Mouse (Mus musculus): ENCODE results near the gene Cacna1s.

Gene Cacna1s

DNA sequence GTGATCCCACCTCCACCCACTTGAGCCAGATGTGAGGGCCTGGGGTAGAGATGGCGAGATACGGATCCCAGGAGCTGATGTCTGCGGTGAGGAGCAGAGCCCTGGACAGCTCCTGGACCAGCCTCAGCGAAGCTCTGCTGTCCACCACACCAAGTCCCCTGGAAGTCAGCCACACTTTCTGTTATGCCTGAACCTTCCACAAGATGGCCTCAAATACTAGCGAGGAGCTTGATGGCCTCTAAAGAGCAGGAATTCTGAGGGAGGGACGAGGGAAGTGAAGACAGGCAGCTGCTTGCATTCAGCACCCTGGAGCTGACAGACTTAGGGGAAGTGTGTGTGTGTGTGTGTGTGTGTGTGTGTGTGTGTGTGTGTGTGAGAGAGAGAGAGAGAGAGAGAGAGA lies 1.1 kb upstream of the Cacna1s start:
- no peak for DNase-seq (ENCODE audit: low read depth, low spot score)

DNA sequence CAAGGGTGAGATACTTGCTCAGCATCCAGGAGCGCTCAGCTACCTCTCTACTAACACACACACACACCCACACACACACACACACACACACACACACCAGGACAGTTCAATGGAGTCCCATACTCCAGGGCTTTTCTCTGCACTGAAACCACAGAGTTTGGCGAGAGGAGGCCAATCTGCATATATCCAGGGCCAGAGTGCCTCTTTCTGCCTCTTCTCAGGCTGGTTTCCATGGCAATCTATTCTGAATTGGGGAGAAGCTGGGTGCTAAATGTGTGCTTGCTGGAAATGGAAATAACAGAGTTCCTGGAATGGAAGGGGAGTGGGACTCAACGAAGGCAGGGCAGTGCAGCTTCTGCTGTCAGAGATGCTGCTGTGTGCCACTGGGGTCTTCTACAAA lies 3.2 kb downstream of the Cacna1s start:
- no peak for DNase-seq (ENCODE audit: low read depth, low spot score)

GRCm38 (mm10) chr1:136058594-136058993 lies 6.0 kb downstream of the Cacna1s start:
- DNase-seq (ENCODE audit: low read depth, low spot score), result no peak

GRCm38 (mm10) chr1:136061041-136061789 lies 8.7 kb downstream of the Cacna1s start:
- no peak for DNase-seq (ENCODE audit: low read depth, low spot score)

- no peak for DNase-seq (ENCODE audit: low read depth, low spot score)
Observed at GRCm38 (mm10) chr1:136061790-136062141, 9.2 kb downstream of the Cacna1s start.

- no peak for DNase-seq (ENCODE audit: low read depth, low spot score)
Observed at GRCm38 (mm10) chr1:136063991-136064390, 11.4 kb downstream of the Cacna1s start.

GRCm38 (mm10) chr1:136066621-136067020 lies 14.1 kb downstream of the Cacna1s start:
- DNase-seq (ENCODE audit: low read depth, low spot score), result no peak

DNA sequence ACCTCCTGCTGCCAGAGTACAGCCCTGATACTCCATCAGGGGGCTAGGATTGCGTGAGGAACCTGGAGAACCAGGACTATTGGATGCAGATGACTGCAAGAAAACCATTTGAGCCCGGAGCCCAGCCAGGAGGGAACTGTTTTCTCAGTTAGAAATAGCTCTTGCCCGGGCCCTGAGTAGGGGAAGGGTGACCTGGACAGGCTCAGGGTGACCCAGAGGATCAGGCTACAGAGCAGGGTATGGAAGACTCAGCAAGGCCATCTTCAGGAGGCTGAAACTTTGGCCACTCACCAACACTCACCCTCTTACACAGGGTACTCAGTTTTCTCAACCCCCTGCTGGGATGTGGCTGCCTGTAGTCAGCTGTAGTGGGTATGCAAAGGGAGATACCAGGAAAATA lies 15.0 kb downstream of the Cacna1s start:
- DNase-seq (ENCODE audit: low read depth, low spot score), result no peak

- peak; percentile 21 for DNase-seq (ENCODE audit: low read depth, low spot score)
Observed at GRCm38 (mm10) chr1:136076086-136076485, 23.5 kb downstream of the Cacna1s start.

DNA sequence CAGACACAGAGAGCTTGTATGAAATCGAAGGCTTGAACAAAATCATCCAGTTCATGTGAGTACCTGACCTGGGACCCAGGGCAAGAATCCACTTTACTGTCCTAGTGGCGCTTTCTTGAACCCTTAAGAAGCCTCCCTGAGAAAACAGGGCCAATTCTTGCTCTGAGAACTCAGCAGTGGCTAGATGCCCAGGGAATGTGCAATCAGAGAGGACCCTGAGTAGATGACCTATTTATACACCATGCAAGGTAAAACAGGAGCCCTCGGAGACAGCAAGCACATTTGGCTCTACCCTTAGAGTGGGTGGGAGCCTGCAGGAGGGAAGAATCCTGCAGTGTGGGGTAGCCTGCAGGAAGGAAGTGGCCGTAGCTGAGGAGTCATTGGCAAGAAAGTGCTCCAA lies 25.1 kb downstream of the Cacna1s start:
- DNase-seq (ENCODE audit: low read depth, low spot score), result no peak

DNA sequence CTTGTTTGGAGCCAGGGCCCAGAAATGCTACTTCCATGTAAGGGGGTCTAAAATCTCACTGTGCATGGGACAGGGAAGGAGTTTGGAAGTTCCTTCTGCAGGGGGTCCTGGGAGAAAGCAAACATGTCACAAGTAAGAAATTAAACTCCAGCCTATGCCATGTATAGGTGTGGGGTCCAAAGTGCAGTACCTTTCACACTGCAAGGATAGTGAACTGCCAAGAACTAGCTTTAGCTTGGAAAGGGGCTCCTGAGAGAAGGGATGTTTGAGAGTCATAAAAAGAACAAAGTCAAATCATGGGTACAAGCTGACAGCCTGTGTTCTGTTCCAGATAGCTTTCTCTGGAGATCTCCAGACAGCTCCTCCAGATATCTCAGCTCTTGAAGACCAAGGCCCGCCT lies 28.6 kb downstream of the Cacna1s start:
- no peak for DNase-seq (ENCODE audit: low read depth, low spot score)

DNA sequence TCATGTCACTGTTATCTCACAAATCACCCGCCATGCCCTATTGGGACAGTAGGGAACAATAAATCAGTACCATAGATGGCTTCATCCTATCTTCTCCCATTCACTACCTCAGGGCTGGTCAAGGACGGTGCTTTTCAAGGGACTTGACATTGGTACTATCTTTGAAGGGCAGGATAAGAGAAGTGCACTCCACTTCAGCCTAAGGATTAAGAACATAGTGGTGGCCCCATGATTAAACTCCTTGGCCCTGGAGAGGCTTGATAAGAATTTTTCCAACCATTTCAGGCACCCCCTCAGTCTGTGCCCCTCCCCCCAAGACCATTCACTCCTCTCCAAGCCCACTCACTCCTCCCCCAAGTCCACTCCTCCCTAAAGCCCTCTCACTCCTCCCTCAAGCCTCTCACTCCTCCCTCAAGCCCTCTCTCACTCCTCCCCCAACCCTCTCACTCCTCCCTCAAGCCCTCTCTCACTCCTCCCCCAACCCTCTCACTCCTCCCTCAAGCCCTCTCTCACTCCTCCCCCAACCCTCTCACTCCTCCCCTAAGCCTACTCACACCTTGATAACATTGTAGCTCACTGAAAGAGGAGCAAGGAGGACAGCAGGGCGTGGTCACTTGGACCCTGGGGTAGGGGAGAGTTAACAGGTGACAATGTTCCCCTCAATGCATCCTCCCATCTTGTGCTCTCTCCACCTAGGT lies 33.6 kb downstream of the Cacna1s start:
- no peak for DNase-seq (ENCODE audit: low read depth, low spot score)

DNA sequence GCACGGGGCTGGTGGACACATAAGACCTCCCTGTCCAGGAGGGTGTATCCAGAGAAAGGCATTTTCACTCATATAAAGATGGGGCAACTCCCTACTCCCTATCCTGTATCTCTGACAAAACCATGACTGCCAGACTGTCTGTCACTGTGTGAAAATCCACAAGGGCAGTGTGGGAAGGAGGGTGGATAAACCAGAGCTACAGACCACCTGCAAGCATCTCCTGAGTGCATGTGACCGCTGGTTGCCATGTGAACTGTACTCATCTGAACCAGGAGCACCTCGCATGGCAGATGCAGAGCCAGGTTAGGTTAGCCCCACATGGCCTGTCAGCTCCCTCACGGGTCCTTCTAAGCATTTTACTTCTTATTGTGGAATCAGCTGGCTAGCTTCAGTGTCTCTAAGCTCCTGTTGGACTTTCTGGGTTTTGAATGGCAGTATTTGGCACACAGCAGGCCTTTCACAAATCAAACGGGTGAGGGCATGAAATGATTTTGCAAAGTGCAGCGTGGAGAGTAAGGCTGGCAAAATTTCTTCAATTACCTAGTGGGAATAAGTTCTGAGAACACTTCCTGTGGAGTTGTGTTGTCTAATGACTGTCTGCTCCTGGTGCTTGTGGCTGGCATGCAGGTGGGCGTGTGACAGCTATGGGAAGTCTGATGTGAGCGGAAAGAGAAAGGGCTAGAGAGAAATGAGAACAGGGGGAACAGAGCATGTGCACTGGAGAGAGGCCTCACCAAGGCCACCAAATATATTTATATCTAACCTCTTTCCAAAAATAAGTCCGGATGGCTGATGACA lies 37.0 kb downstream of the Cacna1s start:
- DNase-seq (ENCODE audit: low read depth, low spot score), result no peak

GRCm38 (mm10) chr1:136093726-136094125 lies 41.2 kb downstream of the Cacna1s start:
- DNase-seq (ENCODE audit: low read depth, low spot score), result no peak

DNA sequence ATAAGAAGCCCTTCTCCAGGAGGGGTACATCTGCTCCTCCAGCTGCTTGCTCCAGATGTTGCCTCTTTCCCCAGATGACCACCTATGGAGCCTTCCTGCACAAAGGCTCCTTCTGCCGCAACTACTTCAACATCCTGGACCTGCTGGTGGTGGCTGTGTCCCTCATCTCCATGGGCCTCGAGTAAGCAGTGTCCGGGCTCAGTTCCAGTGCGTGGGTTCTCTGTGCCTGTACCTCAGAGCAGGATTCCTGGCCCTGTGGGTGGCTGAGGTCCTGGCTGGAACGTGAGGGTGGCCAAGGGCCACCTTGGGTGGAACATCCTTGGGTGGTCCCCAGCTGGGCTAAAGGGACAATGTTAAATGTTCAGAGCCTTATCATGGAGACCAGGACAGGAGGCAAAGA lies 42.3 kb downstream of the Cacna1s start:
- DNase-seq (ENCODE audit: low read depth, low spot score), result no peak

- DNase-seq (ENCODE audit: low read depth, low spot score), result no peak
Observed at GRCm38 (mm10) chr1:136102094-136102493, 49.5 kb downstream of the Cacna1s start.

DNA sequence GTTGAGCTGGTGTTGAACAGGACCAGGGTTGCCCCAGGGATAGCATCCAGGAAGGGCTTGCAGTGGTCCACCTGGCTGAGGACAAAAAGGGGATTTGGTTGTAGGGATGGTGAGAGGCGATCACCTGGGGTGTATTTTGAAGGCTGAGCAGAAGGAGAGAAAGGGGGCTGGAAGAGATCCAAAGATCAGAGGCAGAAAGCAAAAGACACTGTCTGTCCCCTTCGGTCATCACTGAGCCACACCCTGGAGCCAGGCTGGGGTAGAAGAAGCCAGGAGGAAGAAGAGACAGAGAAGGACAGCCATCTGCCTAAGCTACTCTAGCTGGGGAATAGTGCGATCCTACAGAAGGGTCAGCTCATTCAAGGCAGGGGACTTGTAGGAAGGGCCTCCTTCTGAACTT lies 50.0 kb downstream of the Cacna1s start:
- DNase-seq (ENCODE audit: low read depth, low spot score), result no peak

- no peak for DNase-seq (ENCODE audit: low read depth, low spot score)
Observed at GRCm38 (mm10) chr1:136102981-136103380, 50.4 kb downstream of the Cacna1s start.

DNA sequence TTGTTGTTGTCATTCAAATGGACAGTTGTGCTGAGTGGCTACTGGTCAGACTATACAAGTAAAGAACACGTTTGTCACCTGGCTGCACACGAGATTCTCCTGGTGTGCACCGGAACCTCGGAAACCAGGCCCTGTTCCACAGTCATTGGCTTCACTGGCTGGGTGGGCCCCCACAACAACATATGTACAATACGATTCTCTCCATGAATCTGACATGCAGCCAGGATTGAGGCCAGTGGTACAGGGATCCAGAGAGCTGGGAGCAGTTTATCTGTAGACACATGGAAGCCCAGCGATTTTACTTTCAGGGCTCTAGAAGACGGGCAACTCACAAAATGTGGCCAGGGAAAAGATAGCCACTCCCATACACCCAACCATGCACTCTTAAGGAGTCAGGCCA lies 51.1 kb downstream of the Cacna1s start:
- DNase-seq (ENCODE audit: low read depth, low spot score), result no peak

GRCm38 (mm10) chr1:136104741-136105140 lies 52.2 kb downstream of the Cacna1s start:
- DNase-seq (ENCODE audit: low read depth, low spot score), result no peak

DNA sequence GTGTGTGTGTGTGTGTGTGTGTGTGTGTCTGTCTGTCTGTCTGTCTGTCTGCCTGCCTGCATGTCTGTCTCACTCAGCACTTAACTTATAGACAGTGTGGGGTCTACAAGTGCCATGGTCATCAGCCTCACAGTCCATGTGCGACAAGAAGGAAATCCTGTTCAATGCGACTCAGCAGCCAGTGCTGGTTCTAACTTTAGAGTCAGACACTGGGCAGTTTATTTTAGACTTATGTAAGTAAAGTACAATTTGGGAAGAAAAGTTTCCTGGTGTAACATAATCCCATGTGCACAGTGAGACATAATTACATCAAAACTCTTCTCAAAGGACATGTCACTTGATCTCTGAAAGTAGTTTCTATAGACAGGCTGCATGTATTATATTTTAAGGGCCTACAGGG lies 56.9 kb downstream of the Cacna1s start:
- DNase-seq (ENCODE audit: low read depth, low spot score), result no peak

DNA sequence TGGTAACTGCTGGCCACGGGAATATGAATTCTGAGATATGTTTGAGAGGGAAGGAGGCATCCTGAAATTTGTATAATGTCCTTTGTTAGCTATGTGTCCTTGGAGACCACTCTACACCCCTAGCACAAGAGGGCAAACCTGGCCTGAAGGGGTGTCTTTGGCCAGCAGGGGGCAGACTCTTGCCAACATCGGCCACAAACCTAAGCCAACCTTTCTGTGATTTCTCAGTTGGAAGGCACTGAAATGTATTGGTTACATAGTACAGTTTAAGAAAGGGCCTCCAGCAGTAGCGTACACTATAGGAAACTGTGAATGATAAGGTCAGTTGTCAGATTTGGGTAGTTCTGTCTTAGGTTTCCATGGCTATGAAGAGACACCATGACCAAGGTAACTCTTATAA lies 63.6 kb downstream of the Cacna1s start:
- DNase-seq (ENCODE audit: low read depth, low spot score), result no peak

- no peak for DNase-seq (ENCODE audit: low read depth, low spot score)
Observed at GRCm38 (mm10) chr1:136117069-136117468, 64.5 kb downstream of the Cacna1s start.
